Mouse (Mus musculus) CH12.LX (cell line): ENCODE results near the gene Golph3l. TPM values are rescaled to one million over a fixed set of nuclear protein-coding genes. Genes with fewer than 3 reads are reported as not detected.

Experiments
- DNase-seq: peaks from one replicate; pipeline ENCODE4 v3.0.0-alpha.2; 2013; ENCODE audit errors: extremely low read depth
- H3K27ac ChIP-seq: 2 replicates; pipeline ENCODE4 v1.5.1; 2012; ENCODE audit warnings: low read depth, mild to moderate bottlenecking, control low read depth, moderate library complexity; ENCODE audit not compliant: insufficient read depth
- H3K27me3 ChIP-seq: replicated peaks from 2 replicates; pipeline ENCODE3; 2012; ENCODE audit warnings: inconsistent platforms
- H3K36me3 ChIP-seq, 2 experiments: replicated peaks in 1 of 2; 2 replicates each; pipeline versions ENCODE3 to v1.6.1; 2012; ENCODE audit warnings: inconsistent platforms in 1 of 2, low read length in 1 of 2, mild to moderate bottlenecking in 1 of 2, mixed read lengths in 1 of 2, moderate library complexity in 1 of 2; ENCODE audit not compliant: control insufficient read depth in 1 of 2, insufficient read depth in 1 of 2
- H3K4me1 ChIP-seq, 2 experiments: 2 replicates each; pipeline ENCODE4 v1.6.1; 2012; ENCODE audit warnings: inconsistent platforms in 1 of 2, moderate library complexity in 1 of 2; ENCODE audit not compliant: insufficient read depth in 2 of 2, control insufficient read depth in 1 of 2
- H3K4me2 ChIP-seq: 2 replicates; pipeline ENCODE4 v1.6.1; 2012; ENCODE audit warnings: low read depth, mild to moderate bottlenecking, control low read depth; ENCODE audit not compliant: poor library complexity, insufficient read depth, severe bottlenecking
- H3K4me3 ChIP-seq, 3 experiments: fragments of 150-350 bp in 1 of 3; sonication (generic) in 1 of 3; replicated peaks in 1 of 3; 2 replicates each; pipeline versions ENCODE3 to v1.5.1; 2011 to 2012; ENCODE audit warnings: low read depth in 2 of 3, low read length in 2 of 3, mild to moderate bottlenecking in 2 of 3, moderate library complexity in 2 of 3, control low read depth in 1 of 3, improper control_type of control experiment in 1 of 3, inconsistent platforms in 1 of 3, mixed read lengths in 1 of 3; ENCODE audit not compliant: poor library complexity in 1 of 3
- H3K79me2 ChIP-seq: replicated peaks from 2 replicates; pipeline ENCODE4 v1.6.1; 2012; ENCODE audit warnings: mild to moderate bottlenecking, moderate library complexity; ENCODE audit not compliant: control insufficient read depth, poor library complexity, insufficient read depth, severe bottlenecking; ENCODE audit errors: extremely low read depth
- H3K9ac ChIP-seq: 2 replicates; pipeline ENCODE4 v1.6.1; 2012; ENCODE audit warnings: low read depth, mild to moderate bottlenecking, control low read depth, moderate library complexity; ENCODE audit not compliant: insufficient read depth
- H3K9me3 ChIP-seq: replicated peaks from 2 replicates; pipeline ENCODE3; 2012; ENCODE audit warnings: low read length, inconsistent platforms, mixed read lengths
- BHLHE40 ChIP-seq: IDR thresholded peaks from 2 replicates; pipeline ENCODE4 v1.6.1; 2011; ENCODE audit warnings: mild to moderate bottlenecking, low read depth, low read length, improper control_type of control experiment
- CHD2 ChIP-seq: IDR thresholded peaks from 2 replicates; pipeline ENCODE4 v1.6.1; 2011; ENCODE audit warnings: low read length, improper control_type of control experiment
- E2F4 ChIP-seq: IDR thresholded peaks from 2 replicates; pipeline ENCODE4 v1.6.1; 2011; ENCODE audit warnings: low read depth, low read length, improper control_type of control experiment; ENCODE audit not compliant: insufficient replicate concordance
- JUND ChIP-seq: conservative IDR thresholded peaks from 2 replicates; pipeline ENCODE4 v1.6.1; 2011; ENCODE audit warnings: low read depth, low read length, improper control_type of control experiment
- MAFK ChIP-seq: IDR thresholded peaks from 2 replicates; pipeline ENCODE4 v1.6.1; 2011; ENCODE audit warnings: low read length, improper control_type of control experiment; ENCODE audit not compliant: insufficient replicate concordance
- MAX ChIP-seq: IDR thresholded peaks from 2 replicates; pipeline ENCODE4 v1.6.1; 2011; ENCODE audit warnings: low read length, improper control_type of control experiment
- MAZ ChIP-seq: IDR thresholded peaks from 2 replicates; pipeline ENCODE4 v1.6.1; 2012; ENCODE audit warnings: low read depth, mild to moderate bottlenecking, inconsistent platforms, low read length, improper control_type of control experiment, moderate library complexity
- MEF2A ChIP-seq: IDR thresholded peaks from 2 replicates; pipeline ENCODE4 v1.6.1; 2014; ENCODE audit warnings: low read depth, mild to moderate bottlenecking, inconsistent platforms, low read length, improper control_type of control experiment, borderline replicate concordance
- MXI1 ChIP-seq: IDR thresholded peaks from 2 replicates; pipeline ENCODE4 v1.6.1; 2011; ENCODE audit warnings: mild to moderate bottlenecking, low read depth, low read length, improper control_type of control experiment
- NRF1 ChIP-seq: IDR thresholded peaks from 2 replicates; pipeline ENCODE4 v1.6.1; 2014; ENCODE audit warnings: low read depth, mild to moderate bottlenecking, inconsistent platforms, low read length, improper control_type of control experiment, moderate library complexity
- POLR2AphosphoS2 ChIP-seq: IDR thresholded peaks from 2 replicates; pipeline ENCODE4 v1.6.1; 2011; ENCODE audit warnings: low read depth, low read length, improper control_type of control experiment
- RAD21 ChIP-seq: IDR thresholded peaks from 2 replicates; pipeline ENCODE4 v1.6.1; 2011; ENCODE audit warnings: low read depth, mild to moderate bottlenecking, low read length, improper control_type of control experiment, moderate library complexity
- SIN3A ChIP-seq: IDR thresholded peaks from 2 replicates; pipeline ENCODE4 v1.6.1; 2012; ENCODE audit warnings: low read length, improper control_type of control experiment, inconsistent platforms
- SMC3 ChIP-seq: IDR thresholded peaks from 2 replicates; pipeline ENCODE4 v1.6.1; 2011; ENCODE audit warnings: low read depth, low read length, improper control_type of control experiment
- TCF12 ChIP-seq: IDR thresholded peaks from 2 replicates; pipeline ENCODE4 v1.6.1; 2014; ENCODE audit warnings: low read depth, mild to moderate bottlenecking, inconsistent platforms, low read length, improper control_type of control experiment
- USF1 ChIP-seq: IDR thresholded peaks from 2 replicates; pipeline ENCODE4 v1.6.1; 2014; ENCODE audit warnings: low read depth, mild to moderate bottlenecking, inconsistent platforms, low read length, improper control_type of control experiment
- USF2 ChIP-seq: conservative IDR thresholded peaks from 2 replicates; pipeline ENCODE4 v1.6.1; 2011; ENCODE audit warnings: low read depth, low read length, improper control_type of control experiment
- ZC3H11A ChIP-seq: IDR thresholded peaks from 2 replicates; pipeline ENCODE4 v1.6.1; 2012; ENCODE audit warnings: low read depth, mild to moderate bottlenecking, inconsistent platforms, low read length, improper control_type of control experiment
- ZKSCAN1 ChIP-seq: IDR thresholded peaks from 2 replicates; pipeline ENCODE4 v1.6.1; 2012; ENCODE audit warnings: low read depth, inconsistent platforms, low read length, improper control_type of control experiment, borderline replicate concordance
- dilution Hi-C: fragments of 300-500 bp; cut with MboI; formaldehyde crosslinking; loops from 2 replicates; pipeline ENCODE4 v1.14.3; 2020; ENCODE audit warnings: low sequenced_read_pairs; ENCODE audit not compliant: extremely low pct_unique_long_range_greater_than_20kb, extremely low pct_ligation_motif_present
- in situ Hi-C: fragments of 300-500 bp; cut with MboI; formaldehyde crosslinking; loops from 3 replicates; pipeline ENCODE4 v1.14.3; 2019; ENCODE audit warnings: low sequenced_read_pairs, low pct_ligation_motif_present, low pct_unique_long_range_greater_than_20kb, mixed read lengths
- polyA plus RNA-seq: library from polyadenylated mRNA; unstranded; fragments of >175 nt; gene quantifications from 2 replicates; pipeline ENCODE4 v1.2.1, GENCODE M21; 2012; ENCODE audit warnings: low read depth; ENCODE audit not compliant: insufficient read length
- total RNA-seq, 2 experiments: library from RNA; depleted of rRNA; stranded (reverse); fragments of 300-350 nt in 1 of 2; fragments of >200 nt in 1 of 2; gene quantifications; 2 replicates each; pipeline ENCODE4 v1.2.3; 2012 to 2014

The Golph3l gene
- total and polyA plus RNA-seq, 3 experiments: 22.7 to 36.9 (median 23.4) TPM

DNA sequence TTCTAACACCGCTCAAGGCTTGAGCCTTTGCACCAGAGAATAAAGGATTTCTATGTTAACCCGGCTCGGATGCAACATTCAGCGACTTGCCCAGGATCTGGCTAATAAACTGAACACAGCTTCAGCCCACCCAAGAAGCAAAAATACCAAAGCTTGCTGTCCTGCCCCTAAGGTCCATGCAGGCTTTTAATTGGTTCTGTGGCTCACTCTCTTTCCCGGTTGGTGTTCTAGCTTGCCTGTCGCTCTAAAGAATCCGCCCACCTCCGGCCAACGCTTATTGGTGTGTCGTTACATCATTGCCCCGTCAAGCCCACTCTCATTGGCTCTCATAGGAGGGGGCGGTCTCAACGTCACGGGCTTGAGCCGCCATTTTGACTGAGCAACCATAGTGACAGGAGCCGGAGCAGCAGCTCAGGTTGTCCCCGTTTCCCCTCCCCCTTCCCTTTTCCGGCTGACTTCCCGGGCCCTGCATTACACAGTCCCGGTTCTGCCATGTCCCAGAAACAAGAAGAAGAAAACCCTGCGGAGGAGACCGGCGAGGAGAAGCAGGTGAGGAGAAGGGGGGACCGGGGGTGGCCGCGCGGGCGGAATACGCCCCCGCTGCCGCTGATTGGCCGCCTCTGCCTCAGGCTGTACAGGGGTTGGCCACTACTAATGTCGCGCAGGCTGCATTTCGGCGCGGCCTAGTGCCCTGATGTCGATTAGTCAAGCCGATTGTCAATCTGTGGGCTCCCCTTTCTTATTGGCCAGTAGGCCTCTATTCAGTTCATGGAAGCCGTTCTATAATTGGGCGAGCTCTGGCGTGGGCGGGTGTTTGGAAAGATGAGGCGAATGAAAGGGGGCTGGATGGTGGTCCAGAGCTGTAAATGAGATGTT lies 36.1 kb downstream of the Golph3l start, which contains the start of gene Ensa (continued):
- peak; percentile 48; the same call in 1 of the 2 replicates for TF ChIP-seq BHLHE40
- peak; percentile 76; the same call in 1 of the 2 replicates for TF ChIP-seq MAZ
- 0 out of 2 replicates have a peak, but pooled peaks have one; percentile 23 for TF ChIP-seq MAFK
- peak; percentile 53; the same call in 1 of the 2 replicates for TF ChIP-seq E2F4
- no peak for TF ChIP-seq ZC3H11A
- TF ChIP-seq MEF2A: peak; percentile 69
- no peak for TF ChIP-seq USF2
- peak; percentile 60 for TF ChIP-seq SIN3A
- TF ChIP-seq USF1: no peak
- TF ChIP-seq SMC3: no peak
- peak; percentile 94 for TF ChIP-seq POLR2AphosphoS2
- peak; percentile 80 for TF ChIP-seq JUND
- no peak for TF ChIP-seq ZKSCAN1
- peak; percentile 93 for TF ChIP-seq CHD2
- peak; percentile 56 for TF ChIP-seq NRF1
- peak; percentile 91 for TF ChIP-seq TCF12
- TF ChIP-seq MAX: no peak; the same call in 1 of the 2 replicates
- peak; percentile 59; the same call in 1 of the 2 replicates for TF ChIP-seq MXI1

DNA sequence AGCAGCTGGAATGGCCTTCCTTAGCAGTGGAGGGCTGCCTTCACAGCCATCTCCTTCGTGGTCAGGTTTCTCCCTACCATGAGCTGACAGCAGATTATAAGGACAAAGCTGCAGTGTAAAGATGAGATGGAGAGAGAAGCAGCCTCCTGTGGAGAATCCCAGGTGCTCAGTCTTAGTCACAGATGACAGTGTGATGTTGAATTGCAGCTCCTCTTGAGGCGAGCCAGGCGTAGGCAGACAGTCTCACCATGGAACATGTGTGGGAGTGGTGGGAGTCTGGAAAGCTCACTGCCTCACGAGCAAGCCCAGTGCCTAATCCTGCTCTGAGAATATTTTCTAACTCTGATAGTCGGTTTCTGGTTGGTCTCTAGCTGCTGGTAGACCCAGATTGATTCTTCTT lies 39.0 kb downstream of the Golph3l start:
- dilution Hi-C loops: no loop called here
- DNase-seq: no peak

More for the DNA sequence above, 39.0 kb downstream of the Golph3l start:
- in situ Hi-C loops: no loop called here
- Histone ChIP-seq H3K79me2 (peaks cover 51% of the 10 kb centered on the region), H3K27me3 (no peaks in the 10 kb centered on the region), H3K4me3 (no peak overlapping the region), H3K36me3 (peaks cover 47 to 63% of the 10 kb centered on the region in 2 experiments), H3K4me1 (peaks cover 7 to 71% of the 10 kb centered on the region in 2 experiments), H3K9ac (no peak overlapping the region), H3K9me3 (no peaks in the 10 kb centered on the region), H3K27ac (no peak overlapping the region), H3K4me2 (0 out of 2 replicates have a peak overlapping the region, but pooled peaks have one; percentile 9)
- no peak for TF ChIP-seq RAD21
